Mouse (Mus musculus) cerebellum, adult 8-10 months (tissue): ENCODE measurements at regions not wholly inside any gene's neighbourhood (a gene's known extent, or its start where the extent isn't known, plus 50 kb on each side); places are given as distances from the start of the nearest gene placed in this dataset.

ENCODE experiments used
- DNase-seq: peaks from one replicate; pipeline ENCODE4 v3.0.0; 2022

GRCm38 (mm10) chr4:12516497-12516896 lies 344.7 kb upstream of the Fam92a start:
- no peak for DNase-seq

GRCm38 (mm10) chr4:12511656-12512385 lies 340.0 kb upstream of the Fam92a start:
- DNase-seq = peak; percentile 28

- DNase-seq = no peak
Measured at GRCm38 (mm10) chr4:12506851-12507551, 335.2 kb upstream of the Fam92a start.

DNA sequence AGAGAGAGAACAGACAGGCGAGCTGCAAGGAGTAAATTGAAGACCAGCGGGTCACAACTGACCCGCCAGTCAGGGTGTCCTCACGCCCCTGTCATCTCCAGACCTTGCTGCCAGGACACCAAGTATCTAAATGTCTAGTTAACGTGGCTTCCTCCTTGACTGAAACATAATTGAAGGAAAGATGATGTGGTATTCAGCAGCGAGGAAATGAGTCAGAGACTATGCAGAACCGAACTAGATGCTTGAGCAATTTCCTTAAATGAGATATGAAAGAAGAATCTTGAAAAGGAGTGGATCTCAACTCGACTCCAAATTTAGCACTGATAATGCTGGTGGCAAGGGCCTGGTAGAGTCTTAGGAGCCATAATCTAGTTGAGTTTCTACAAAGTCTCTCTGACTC lies 329.3 kb upstream of the Fam92a start:
- no peak for DNase-seq

- DNase-seq = no peak
Measured at GRCm38 (mm10) chr4:12498426-12498825, 326.6 kb upstream of the Fam92a start.

DNA sequence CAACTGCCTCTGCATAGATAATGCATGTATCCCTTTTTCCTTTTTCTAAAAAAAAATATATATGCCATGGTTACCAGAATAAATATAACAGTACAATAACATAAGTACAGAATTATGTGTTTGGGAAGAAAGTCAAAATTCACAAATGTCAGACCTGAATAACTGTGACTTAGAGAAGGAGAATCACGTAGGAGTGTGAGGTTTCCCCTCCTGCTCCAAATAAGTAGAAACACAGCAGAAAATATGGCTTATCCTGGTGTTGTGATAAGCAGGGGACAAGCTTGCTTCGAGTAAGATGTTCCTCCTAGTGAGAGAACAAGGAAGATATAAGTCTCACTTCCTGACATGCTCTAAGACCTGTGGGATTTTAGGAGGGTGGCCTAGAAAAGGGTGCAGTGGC lies 320.7 kb upstream of the Fam92a start:
- DNase-seq = no peak

GRCm38 (mm10) chr4:12491306-12491705 lies 319.5 kb upstream of the Fam92a start:
- no peak for DNase-seq

GRCm38 (mm10) chr4:12490066-12490465 lies 318.3 kb upstream of the Fam92a start:
- no peak for DNase-seq

DNA sequence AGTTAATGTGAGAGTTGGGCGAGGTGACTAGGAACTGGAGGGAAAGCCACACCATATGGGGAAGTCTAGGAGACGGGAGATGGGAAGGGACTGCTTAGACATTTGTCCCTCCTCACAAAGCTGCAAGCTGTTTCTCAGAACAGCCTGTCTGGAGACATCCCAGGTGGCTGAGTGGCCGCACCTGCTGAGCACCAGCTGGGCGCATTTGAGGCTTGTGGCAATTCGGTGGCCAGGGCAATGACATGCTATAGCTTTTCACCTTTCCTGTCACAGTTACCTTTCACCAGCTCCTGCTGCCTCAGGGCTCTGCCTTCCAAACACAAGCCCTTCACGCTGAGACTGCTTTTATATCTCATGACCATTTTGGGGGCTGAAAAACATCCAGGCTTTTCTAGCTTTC lies 317.5 kb upstream of the Fam92a start:
- DNase-seq = peak; percentile 78

- no peak for DNase-seq
Measured at GRCm38 (mm10) chr4:12481481-12481880, 309.7 kb upstream of the Fam92a start.

- no peak for DNase-seq
Measured at GRCm38 (mm10) chr4:12476717-12477116, 304.9 kb upstream of the Fam92a start.

DNA sequence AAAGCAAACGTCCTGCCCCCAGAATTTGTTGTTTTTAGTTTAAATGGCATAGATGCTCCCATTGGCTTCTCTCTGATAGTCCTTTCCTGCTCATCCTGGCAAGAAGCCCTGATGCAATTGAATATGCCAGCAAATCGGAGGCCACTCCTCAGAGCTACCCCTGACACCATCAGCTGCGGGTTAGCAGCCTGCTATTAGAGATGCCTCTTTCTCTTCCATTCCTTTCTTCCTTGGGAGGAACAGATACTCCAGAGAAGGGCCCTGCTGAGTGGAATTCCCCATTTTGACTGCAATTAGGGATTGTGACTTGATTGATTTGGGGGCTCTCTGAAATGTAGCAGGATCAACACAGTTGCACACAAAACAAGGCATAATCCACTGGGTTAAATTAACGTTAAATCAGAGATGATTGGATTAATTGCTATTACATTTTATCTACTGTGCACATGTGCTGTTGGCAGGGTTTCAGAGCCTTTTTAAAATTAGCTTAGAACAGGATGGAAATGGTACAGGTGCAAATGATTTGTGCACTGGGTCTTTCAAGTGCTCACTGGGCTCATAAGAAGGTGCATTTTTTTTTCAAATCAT lies 303.3 kb upstream of the Fam92a start:
- no peak for DNase-seq

DNA sequence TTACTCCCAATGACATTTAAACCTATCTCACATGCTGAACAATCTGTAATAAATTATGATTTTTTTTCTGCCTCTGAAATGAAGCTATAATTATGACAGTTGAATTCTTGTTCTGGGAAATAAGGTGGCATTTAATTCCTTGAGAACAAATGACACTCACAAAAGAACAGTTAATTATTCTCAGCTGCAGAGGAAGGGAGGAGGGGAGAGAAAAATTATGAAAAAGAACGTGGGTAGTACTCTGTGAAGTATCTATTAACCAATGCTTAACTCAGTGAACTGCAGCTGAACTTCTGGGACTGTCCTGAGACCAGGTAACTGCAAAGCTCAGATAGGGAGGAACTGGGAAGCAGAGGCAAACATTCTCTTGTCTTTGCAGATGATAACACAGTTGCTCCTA lies 302.6 kb upstream of the Fam92a start:
- DNase-seq = no peak

GRCm38 (mm10) chr4:12461701-12462100 lies 289.9 kb upstream of the Fam92a start:
- no peak for DNase-seq

- no peak for DNase-seq
Measured at GRCm38 (mm10) chr4:12461251-12461650, 289.4 kb upstream of the Fam92a start.

GRCm38 (mm10) chr4:12457978-12458597 lies 286.3 kb upstream of the Fam92a start:
- no peak for DNase-seq

DNA sequence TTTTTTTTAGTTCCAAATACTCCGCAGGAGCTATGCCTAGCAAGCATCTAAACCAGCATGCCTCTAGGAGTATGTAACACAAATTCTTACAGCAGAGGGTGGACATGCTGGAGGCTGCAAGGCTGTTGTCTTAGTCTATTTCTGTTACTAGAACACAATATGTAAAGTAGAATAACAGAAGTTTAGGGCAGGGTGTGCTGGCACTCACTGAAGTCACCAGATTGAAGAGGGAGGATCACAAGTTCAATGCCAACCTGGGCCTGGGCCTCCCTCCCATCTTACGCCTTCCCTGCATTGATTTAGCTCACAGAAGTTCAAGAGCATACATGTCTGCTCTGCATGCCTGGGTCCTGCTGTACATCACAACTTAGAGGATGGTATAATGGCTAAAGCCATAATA lies 280.3 kb upstream of the Fam92a start:
- no peak for DNase-seq

DNA sequence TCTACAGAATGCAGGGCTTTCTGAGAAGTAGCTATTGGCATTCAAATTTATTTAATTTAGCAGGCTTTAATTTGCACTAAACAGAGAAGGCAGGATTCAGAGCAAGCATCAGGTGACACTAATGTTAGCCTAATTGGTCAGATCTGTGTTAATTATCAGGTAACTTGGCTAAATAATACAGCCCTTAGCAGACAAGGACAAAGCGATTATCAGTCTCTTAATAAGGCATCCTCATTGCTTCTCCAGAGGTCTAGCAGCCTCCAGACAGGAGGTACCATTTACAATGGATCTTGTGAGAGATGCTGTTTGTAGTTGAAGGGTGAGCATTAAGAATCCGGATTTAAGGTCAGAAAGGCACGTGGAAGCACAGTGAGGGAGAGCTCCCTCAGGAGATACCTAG lies 253.7 kb upstream of the Fam92a start:
- no peak for DNase-seq

- DNase-seq = no peak
Measured at GRCm38 (mm10) chr4:12421628-12422319, 250.0 kb upstream of the Fam92a start.

DNA sequence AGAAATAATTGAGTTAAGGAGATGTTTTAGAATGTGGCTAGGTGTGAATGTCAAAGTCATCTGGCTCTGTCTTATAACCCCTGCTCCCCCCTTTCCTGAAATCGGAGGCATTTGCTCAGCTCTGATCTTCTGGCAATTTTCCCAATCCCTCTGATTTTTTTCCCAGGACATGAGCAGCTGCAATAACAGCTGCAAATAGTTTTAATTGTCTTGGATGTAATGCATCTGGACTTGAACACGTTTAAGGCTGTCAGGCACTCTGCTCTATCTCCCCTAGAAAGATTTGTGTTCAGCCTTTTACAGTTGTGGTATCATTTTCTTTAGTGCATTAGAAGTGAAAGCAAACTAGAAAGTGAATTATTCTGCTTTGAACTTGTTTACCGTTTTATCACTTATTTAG lies 246.3 kb upstream of the Fam92a start:
- DNase-seq = no peak

GRCm38 (mm10) chr4:12395344-12395743 lies 223.5 kb upstream of the Fam92a start:
- DNase-seq = no peak

DNA sequence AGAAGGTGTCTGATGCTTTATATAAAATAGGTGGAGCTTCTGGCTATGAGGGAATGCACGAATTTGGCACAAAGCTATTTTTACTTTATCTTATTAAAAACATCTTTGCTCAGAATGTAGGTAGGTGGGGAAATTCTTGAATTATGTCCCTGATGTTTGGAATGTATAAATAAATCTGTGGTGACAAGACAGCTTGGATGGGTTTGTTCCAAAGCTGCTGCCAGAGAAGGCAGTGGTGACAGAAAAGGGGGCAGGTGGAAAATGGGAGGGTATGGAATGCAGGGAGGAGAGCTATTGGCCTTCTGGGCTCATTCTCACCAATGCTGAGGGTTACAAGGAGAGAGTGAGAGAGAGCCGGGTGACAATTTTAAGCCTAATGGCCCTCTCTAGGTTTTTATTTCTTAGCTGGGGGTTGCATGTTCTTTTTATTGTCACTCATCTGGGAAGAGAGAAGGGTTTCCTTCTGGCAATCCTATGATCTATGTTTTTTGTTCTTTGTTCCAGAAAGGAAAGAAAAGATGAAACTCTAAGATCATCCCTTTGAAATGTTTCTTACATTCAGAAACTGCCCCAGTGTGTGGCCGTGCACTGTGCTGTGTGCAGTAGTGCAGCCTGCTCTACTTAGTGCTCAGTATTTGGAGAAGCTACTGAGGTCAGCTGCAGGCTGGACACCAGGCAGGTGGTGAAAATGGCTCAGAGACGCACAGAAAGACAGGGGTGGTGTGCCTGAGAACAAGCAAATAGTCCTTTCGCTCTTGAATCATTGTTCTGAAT lies 205.2 kb upstream of the Fam92a start:
- no peak for DNase-seq
